Mouse (Mus musculus) liver, embryonic 14.5 days (tissue): ENCODE results near the gene Tkfc.

Experiments used
- CTCF ChIP-seq: IDR thresholded peaks from 2 replicates; pipeline ENCODE4 v1.5.1; 2016; ENCODE audit warnings: antibody characterized with exemption, low read depth, control low read depth
- EP300 ChIP-seq: IDR thresholded peaks from 2 replicates; pipeline ENCODE4 v1.6.1; 2016; ENCODE audit warnings: antibody characterized with exemption, low read depth

DNA sequence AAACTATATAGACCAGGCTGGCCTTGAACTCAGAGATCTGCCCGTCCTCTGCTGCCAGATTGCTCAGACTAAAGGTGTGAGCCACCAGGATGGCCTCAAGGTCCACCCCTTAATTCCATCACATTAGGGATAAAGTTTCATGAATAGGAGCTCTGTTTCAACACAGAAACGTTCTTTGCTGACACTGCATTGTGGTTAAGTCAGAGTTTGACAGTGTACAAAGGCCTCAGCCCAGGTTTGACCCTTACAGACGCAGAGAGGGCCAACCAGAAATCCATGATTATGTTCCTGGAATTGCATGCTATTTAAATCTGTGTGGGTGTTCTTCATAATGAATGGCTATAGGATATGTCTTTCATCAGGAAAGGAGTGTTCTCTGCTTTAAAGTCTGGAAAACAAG lies 15.2 kb downstream of the Tkfc start:
- TF ChIP-seq EP300 (no peak), CTCF (no peak)
